Mouse (Mus musculus) kidney, embryonic 16.5 days (tissue): ENCODE measurements around the gene Vangl2. TPM values are rescaled to one million over a fixed set of nuclear protein-coding genes. Genes with fewer than 3 reads are reported as not detected.

Experiments
- ATAC-seq: fragments of 200-750 bp; cut with Nextera tagmentation; 2 replicates; pipeline ENCODE4 v1.8.0; 2017; ENCODE audit warnings: moderate TSS enrichment; ENCODE audit not compliant: low FRiP score, low TSS enrichment
- H3K27ac ChIP-seq: fragments of 300-500 bp; sonication (generic); 2 replicates; pipeline ENCODE4 v1.5.1; 2014; ENCODE audit warnings: low read length
- H3K27me3 ChIP-seq: fragments of 300-500 bp; sonication (generic); 2 replicates; pipeline ENCODE4 v1.6.1; 2014; ENCODE audit warnings: low read length, control low read depth, mixed read lengths; ENCODE audit not compliant: insufficient read depth
- H3K36me3 ChIP-seq: fragments of 300-500 bp; sonication (generic); 2 replicates; pipeline ENCODE4 v1.6.1; 2014; ENCODE audit warnings: low read length, control low read depth, mixed read lengths; ENCODE audit not compliant: insufficient read depth
- H3K4me1 ChIP-seq: fragments of 300-500 bp; sonication (generic); 2 replicates; pipeline ENCODE4 v1.6.1; 2014; ENCODE audit warnings: low read length, control low read depth, mixed read lengths; ENCODE audit not compliant: insufficient read depth
- H3K4me2 ChIP-seq: fragments of 300-500 bp; sonication (generic); replicated peaks from 2 replicates; pipeline ENCODE4 v1.6.1; 2014; ENCODE audit warnings: low read depth, low read length
- H3K4me3 ChIP-seq: fragments of 300-500 bp; sonication (generic); 2 replicates; pipeline ENCODE4 v1.5.1; 2014; ENCODE audit warnings: mild to moderate bottlenecking, low read length
- H3K9ac ChIP-seq: fragments of 300-500 bp; sonication (generic); replicated peaks from 2 replicates; pipeline ENCODE4 v1.6.1; 2014; ENCODE audit warnings: low read length
- H3K9me3 ChIP-seq: fragments of 300-500 bp; sonication (generic); 2 replicates; pipeline ENCODE4 v1.6.1; 2016; ENCODE audit warnings: low read length, control low read depth
- WGBS: fragments of 180-500 bp; shearing (Covaris S2); extraction: QIAGEN DNeasy Blood & Tissue Kit; methylation state at CpG from one replicate; pipeline ENCODE4 v1.1.7; 2014; 5-methylcytosine and 5-hydroxymethylcytosine counted together
- polyA plus RNA-seq: library from polyadenylated mRNA; unstranded; fragments of >200 nt; fragmentation: Nextera tagmentation; extraction: Ambion mirVana; gene quantifications from 2 replicates; pipeline ENCODE4 v1.2.1, GENCODE M21; 2015

Gene Vangl2
- polyA plus RNA-seq = 14.6 and 19.0 TPM in 2 replicates

DNA sequence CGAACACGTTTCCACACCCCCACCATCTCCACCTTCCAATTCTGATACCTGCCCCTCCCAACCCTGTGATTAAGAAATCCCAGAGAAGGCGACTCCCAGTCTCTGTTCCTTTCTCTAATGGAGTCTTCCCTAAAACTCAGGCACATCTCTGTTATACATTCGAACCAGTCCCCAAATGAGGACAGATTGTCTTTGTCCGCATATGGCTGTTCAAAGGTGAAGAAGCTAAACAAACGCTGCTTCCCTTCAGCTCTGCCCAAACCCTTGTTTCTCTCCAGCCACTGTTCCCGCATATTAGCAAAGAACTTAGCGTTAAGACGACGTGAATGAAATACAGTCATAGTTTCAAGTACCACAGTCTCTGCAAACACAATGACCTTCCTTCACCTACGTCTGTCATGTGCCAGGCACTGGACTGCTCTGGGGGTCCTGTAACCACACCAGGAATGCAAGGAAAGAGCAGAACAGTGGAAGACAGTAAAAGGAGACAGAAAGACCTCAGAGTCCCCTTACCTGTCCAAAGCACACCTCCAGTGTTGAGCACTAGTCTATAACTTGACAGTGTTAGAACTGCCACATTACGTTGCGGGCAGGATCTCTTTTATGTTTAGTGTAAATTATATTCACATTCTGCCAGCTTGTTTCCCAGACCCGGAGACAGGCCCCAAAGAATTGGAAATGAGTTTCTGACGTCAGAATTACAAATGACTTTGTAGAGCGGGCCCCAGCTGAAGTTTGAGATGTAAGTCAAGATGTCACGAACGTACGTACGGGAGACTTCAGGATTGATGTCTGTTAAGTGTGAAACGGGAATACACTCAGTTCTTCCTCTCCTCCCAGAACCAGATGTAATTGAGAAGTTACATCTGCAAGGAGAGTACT lies at the start of gene Vangl2:
Gene Vangl2, minus strand, starts transcription at position 51 of the 882 bp plus-strand sequence.
- Histone ChIP-seq H3K4me2 (peak within 1 kb of the TSS; percentile 77), H3K4me3 (peak within 1 kb of the TSS; percentile 79), H3K9me3 (no peaks in the 10 kb centered on the region), H3K4me1 (peaks cover 36% of the 10 kb centered on the region), H3K27me3 (no peaks in the 10 kb centered on the region), H3K27ac (peak within 1 kb of the TSS; percentile 86), H3K36me3 (no peaks in the 10 kb centered on the region), H3K9ac (peak within 1 kb of the TSS; percentile 91)
- WGBS = 51% methylated on average over 21 of the region's 21 CpGs
- no peak for ATAC-seq

GRCm38 (mm10) chr1:172077981-172078380 lies 49.7 kb upstream of the Vangl2 start:
- 74% methylated on average over 5 of the region's 5 CpGs for WGBS
- Histone ChIP-seq H3K9me3 (no peaks in the 10 kb centered on the region), H3K4me2 (no peak overlapping the region), H3K4me3 (no peak overlapping the region), H3K27me3 (no peaks in the 10 kb centered on the region), H3K4me1 (peaks cover 7% of the 10 kb centered on the region), H3K27ac (no peak overlapping the region), H3K9ac (no peak overlapping the region), H3K36me3 (peaks cover 56% of the 10 kb centered on the region)
- no peak for ATAC-seq

- Histone ChIP-seq H3K36me3 (peaks cover 92% of the 10 kb centered on the region), H3K9ac (no peak overlapping the region), H3K27me3 (no peaks in the 10 kb centered on the region), H3K4me1 (no peaks in the 10 kb centered on the region), H3K4me2 (no peak overlapping the region), H3K9me3 (no peaks in the 10 kb centered on the region), H3K4me3 (no peak overlapping the region), H3K27ac (no peak overlapping the region)
- WGBS = 95% methylated on average over 7 of the region's 7 CpGs
- 0 out of 2 replicates have a peak, but pooled peaks have one; percentile 12 for ATAC-seq
Observed at GRCm38 (mm10) chr1:172072604-172073003, 44.4 kb upstream of the Vangl2 start.

- no peak for ATAC-seq
- 72% methylated on average over 4 of the region's 4 CpGs for whole genome bisulfite sequencing
- Histone ChIP-seq H3K9me3 (no peaks in the 10 kb centered on the region), H3K4me2 (no peak overlapping the region), H3K27ac (no peak overlapping the region), H3K27me3 (no peaks in the 10 kb centered on the region), H3K9ac (no peak overlapping the region), H3K4me3 (no peak overlapping the region), H3K36me3 (peaks cover 99% of the 10 kb centered on the region), H3K4me1 (no peaks in the 10 kb centered on the region)
Observed at GRCm38 (mm10) chr1:172071556-172071955, 43.3 kb upstream of the Vangl2 start.

GRCm38 (mm10) chr1:172070227-172070626 lies 42.0 kb upstream of the Vangl2 start:
- WGBS = 80% methylated on average over 6 of the region's 6 CpGs
- Histone ChIP-seq H3K4me3 (no peak overlapping the region), H3K9me3 (no peaks in the 10 kb centered on the region), H3K27me3 (no peaks in the 10 kb centered on the region), H3K9ac (no peak overlapping the region), H3K27ac (no peak overlapping the region), H3K36me3 (peaks cover 99% of the 10 kb centered on the region), H3K4me2 (no peak overlapping the region), H3K4me1 (no peaks in the 10 kb centered on the region)
- ATAC-seq = no peak

GRCm38 (mm10) chr1:172064613-172065141 lies 36.4 kb upstream of the Vangl2 start:
- no peak overlapping the region for H3K27ac ChIP-seq
- no peak overlapping the region for H3K9ac ChIP-seq
- 74% methylated on average over 13 of the region's 13 CpGs for WGBS
- no peaks in the 10 kb centered on the region for H3K9me3 ChIP-seq
- peaks cover 53% of the 10 kb centered on the region for H3K36me3 ChIP-seq
- no peaks in the 10 kb centered on the region for H3K4me1 ChIP-seq
- H3K4me2 ChIP-seq = no peak overlapping the region
- no peak overlapping the region for H3K4me3 ChIP-seq
- ATAC-seq = peak; percentile 25; the same call in 1 of the 2 replicates
- no peaks in the 10 kb centered on the region for H3K27me3 ChIP-seq

DNA sequence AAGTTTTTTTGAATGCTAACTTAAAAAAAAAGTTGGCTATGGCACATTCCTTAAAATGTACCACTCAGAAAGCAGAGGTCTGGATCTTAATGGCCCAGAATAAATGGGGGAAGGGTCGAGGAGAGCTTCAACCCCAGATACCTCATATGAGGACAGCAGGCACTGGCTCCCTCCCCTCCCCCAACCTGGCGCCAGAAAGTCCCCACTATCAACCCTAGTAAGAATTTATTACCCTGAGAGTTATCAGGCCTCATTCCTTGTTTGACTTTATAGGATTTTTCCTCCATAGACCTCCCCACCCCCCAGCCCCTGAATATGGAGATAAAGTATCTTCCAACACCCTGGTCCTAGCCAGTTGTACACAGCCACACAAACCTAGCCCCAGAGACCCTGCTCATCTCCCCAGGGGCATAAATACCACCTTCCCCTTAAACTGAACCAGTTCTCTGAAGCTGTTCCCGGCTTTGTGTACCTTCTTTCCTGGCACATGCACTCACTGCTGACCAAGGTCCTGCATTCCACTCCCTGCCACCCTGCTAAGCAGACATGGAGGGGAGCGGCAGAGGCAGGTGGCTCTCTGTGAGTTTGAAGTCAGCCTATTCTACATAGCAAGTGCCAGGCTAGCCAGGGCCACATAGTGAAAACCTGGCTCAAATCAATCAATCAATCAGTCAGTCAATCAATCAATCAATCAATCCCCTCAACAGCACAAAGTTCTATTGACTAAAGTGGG lies 35.2 kb upstream of the Vangl2 start:
- Histone ChIP-seq H3K9me3 (no peaks in the 10 kb centered on the region), H3K27ac (no peak overlapping the region), H3K27me3 (no peaks in the 10 kb centered on the region), H3K36me3 (peaks cover 41% of the 10 kb centered on the region), H3K4me3 (no peak overlapping the region), H3K9ac (no peak overlapping the region), H3K4me1 (no peaks in the 10 kb centered on the region), H3K4me2 (no peak overlapping the region)
- no peak for ATAC-seq
- 31% methylated on average over 4 of the region's 4 CpGs for WGBS

DNA sequence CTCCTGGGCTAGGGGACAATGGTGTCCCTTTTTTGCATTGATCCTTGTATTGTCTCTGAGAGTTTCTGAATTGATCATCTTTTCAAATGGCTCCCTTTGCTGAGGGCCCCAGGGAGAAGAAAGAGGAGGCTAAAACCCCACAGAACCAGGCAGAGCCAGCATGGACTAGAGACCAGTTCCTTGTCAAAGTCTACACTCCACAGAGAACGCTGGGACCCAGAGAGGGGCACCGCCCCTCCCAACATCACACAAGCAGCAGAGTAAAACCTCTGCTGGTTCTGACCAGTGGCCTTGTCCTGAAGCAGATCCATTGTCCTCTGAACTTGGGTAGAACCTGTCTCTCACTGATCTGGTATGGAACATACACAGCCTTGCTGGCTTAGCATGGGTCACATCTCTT lies 33.9 kb upstream of the Vangl2 start:
- Histone ChIP-seq H3K4me2 (no peak overlapping the region), H3K27ac (no peak overlapping the region), H3K4me3 (no peak overlapping the region), H3K36me3 (peaks cover 28% of the 10 kb centered on the region), H3K9me3 (no peaks in the 10 kb centered on the region), H3K9ac (no peak overlapping the region), H3K27me3 (no peaks in the 10 kb centered on the region; the same call in 1 of the 2 replicates), H3K4me1 (no peaks in the 10 kb centered on the region)
- no peak for ATAC-seq
- WGBS = 84% methylated on average over 2 of the region's 2 CpGs

DNA sequence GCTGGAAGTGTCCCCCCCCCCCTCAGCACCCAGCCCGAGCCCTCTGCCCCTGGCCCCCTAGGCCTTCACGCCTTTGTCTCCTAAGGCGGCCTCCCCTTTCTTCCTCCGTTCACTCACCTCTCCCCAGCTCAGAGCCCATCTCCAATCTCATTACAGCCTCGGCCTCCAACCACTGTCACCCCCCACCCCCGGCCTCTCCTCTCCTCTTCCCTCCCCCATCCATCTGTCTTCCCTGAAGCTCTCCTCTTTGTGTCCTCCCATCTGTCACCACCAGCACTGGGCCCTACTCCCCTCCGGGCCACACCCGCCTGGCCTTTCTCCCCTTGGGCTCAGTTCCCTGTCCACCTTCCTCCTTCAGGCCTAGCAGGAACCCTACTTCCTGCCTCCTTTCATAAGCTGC lies 33.0 kb upstream of the Vangl2 start:
- H3K27me3 ChIP-seq = peaks cover 5% of the 10 kb centered on the region; the same call in 1 of the 2 replicates
- no peak for ATAC-seq
- H3K9me3 ChIP-seq = no peaks in the 10 kb centered on the region
- no peaks in the 10 kb centered on the region for H3K4me1 ChIP-seq
- no peak overlapping the region for H3K9ac ChIP-seq
- no peak overlapping the region for H3K4me2 ChIP-seq
- no peak overlapping the region for H3K4me3 ChIP-seq
- no peak overlapping the region for H3K27ac ChIP-seq
- 27% methylated on average over 8 of the region's 8 CpGs for WGBS
- peaks cover 19% of the 10 kb centered on the region for H3K36me3 ChIP-seq
